Mouse (Mus musculus) CH12.LX (cell line): ENCODE results near the gene Zbtb7a. TPM values are rescaled to one million over a fixed set of nuclear protein-coding genes. Genes with fewer than 3 reads are reported as not detected.

Experiments used
- DNase-seq: peaks from one replicate; pipeline ENCODE4 v3.0.0-alpha.2; 2013; ENCODE audit errors: extremely low read depth
- H3K27ac ChIP-seq: 2 replicates; pipeline ENCODE4 v1.5.1; 2012; ENCODE audit warnings: low read depth, mild to moderate bottlenecking, control low read depth, moderate library complexity; ENCODE audit not compliant: insufficient read depth
- H3K27me3 ChIP-seq: replicated peaks from 2 replicates; pipeline ENCODE3; 2012; ENCODE audit warnings: inconsistent platforms
- H3K36me3 ChIP-seq, 2 experiments: replicated peaks in 1 of 2; 2 replicates each; pipeline versions ENCODE3 to v1.6.1; 2012; ENCODE audit warnings: inconsistent platforms in 1 of 2, low read length in 1 of 2, mild to moderate bottlenecking in 1 of 2, mixed read lengths in 1 of 2, moderate library complexity in 1 of 2; ENCODE audit not compliant: control insufficient read depth in 1 of 2, insufficient read depth in 1 of 2
- H3K4me1 ChIP-seq, 2 experiments: 2 replicates each; pipeline ENCODE4 v1.6.1; 2012; ENCODE audit warnings: inconsistent platforms in 1 of 2, moderate library complexity in 1 of 2; ENCODE audit not compliant: insufficient read depth in 2 of 2, control insufficient read depth in 1 of 2
- H3K4me2 ChIP-seq: 2 replicates; pipeline ENCODE4 v1.6.1; 2012; ENCODE audit warnings: low read depth, mild to moderate bottlenecking, control low read depth; ENCODE audit not compliant: poor library complexity, insufficient read depth, severe bottlenecking
- H3K4me3 ChIP-seq, 3 experiments: fragments of 150-350 bp in 1 of 3; sonication (generic) in 1 of 3; replicated peaks in 1 of 3; 2 replicates each; pipeline versions ENCODE3 to v1.5.1; 2011 to 2012; ENCODE audit warnings: low read depth in 2 of 3, low read length in 2 of 3, mild to moderate bottlenecking in 2 of 3, moderate library complexity in 2 of 3, control low read depth in 1 of 3, improper control_type of control experiment in 1 of 3, inconsistent platforms in 1 of 3, mixed read lengths in 1 of 3; ENCODE audit not compliant: poor library complexity in 1 of 3
- H3K79me2 ChIP-seq: replicated peaks from 2 replicates; pipeline ENCODE4 v1.6.1; 2012; ENCODE audit warnings: mild to moderate bottlenecking, moderate library complexity; ENCODE audit not compliant: control insufficient read depth, poor library complexity, insufficient read depth, severe bottlenecking; ENCODE audit errors: extremely low read depth
- H3K9ac ChIP-seq: 2 replicates; pipeline ENCODE4 v1.6.1; 2012; ENCODE audit warnings: low read depth, mild to moderate bottlenecking, control low read depth, moderate library complexity; ENCODE audit not compliant: insufficient read depth
- H3K9me3 ChIP-seq: replicated peaks from 2 replicates; pipeline ENCODE3; 2012; ENCODE audit warnings: low read length, inconsistent platforms, mixed read lengths
- CTCF ChIP-seq, 2 experiments: IDR thresholded peaks in 1 of 2; conservative IDR thresholded peaks in 1 of 2; 2 replicates each; pipeline ENCODE4 v1.5.1; 2011 to 2012; ENCODE audit warnings: low read depth in 2 of 2, low read length in 2 of 2, improper control_type of control experiment in 1 of 2, inconsistent platforms in 1 of 2, mild to moderate bottlenecking in 1 of 2, moderate library complexity in 1 of 2
- EP300 ChIP-seq: IDR thresholded peaks from 2 replicates; pipeline ENCODE4 v1.6.1; 2011; ENCODE audit warnings: low read length, improper control_type of control experiment
- ETS1 ChIP-seq: conservative IDR thresholded peaks from 2 replicates; pipeline ENCODE4 v1.6.1; 2012; ENCODE audit warnings: low read depth, mild to moderate bottlenecking, inconsistent platforms, low read length, improper control_type of control experiment, moderate library complexity
- HCFC1 ChIP-seq: IDR thresholded peaks from 2 replicates; pipeline ENCODE4 v1.6.1; 2012; ENCODE audit warnings: low read depth, mild to moderate bottlenecking, inconsistent platforms, low read length, improper control_type of control experiment
- JUND ChIP-seq: conservative IDR thresholded peaks from 2 replicates; pipeline ENCODE4 v1.6.1; 2011; ENCODE audit warnings: low read depth, low read length, improper control_type of control experiment
- MAFK ChIP-seq: IDR thresholded peaks from 2 replicates; pipeline ENCODE4 v1.6.1; 2011; ENCODE audit warnings: low read length, improper control_type of control experiment; ENCODE audit not compliant: insufficient replicate concordance
- MAZ ChIP-seq: IDR thresholded peaks from 2 replicates; pipeline ENCODE4 v1.6.1; 2012; ENCODE audit warnings: low read depth, mild to moderate bottlenecking, inconsistent platforms, low read length, improper control_type of control experiment, moderate library complexity
- MEF2A ChIP-seq: IDR thresholded peaks from 2 replicates; pipeline ENCODE4 v1.6.1; 2014; ENCODE audit warnings: low read depth, mild to moderate bottlenecking, inconsistent platforms, low read length, improper control_type of control experiment, borderline replicate concordance
- MXI1 ChIP-seq: IDR thresholded peaks from 2 replicates; pipeline ENCODE4 v1.6.1; 2011; ENCODE audit warnings: mild to moderate bottlenecking, low read depth, low read length, improper control_type of control experiment
- MYC ChIP-seq: IDR thresholded peaks from 2 replicates; pipeline ENCODE4 v1.6.1; 2011; ENCODE audit warnings: low read depth, mild to moderate bottlenecking, improper control_type of control experiment, low read length
- NRF1 ChIP-seq: IDR thresholded peaks from 2 replicates; pipeline ENCODE4 v1.6.1; 2014; ENCODE audit warnings: low read depth, mild to moderate bottlenecking, inconsistent platforms, low read length, improper control_type of control experiment, moderate library complexity
- POLR2A ChIP-seq: IDR thresholded peaks from 2 replicates; pipeline ENCODE4 v1.6.1; 2011; ENCODE audit warnings: low read depth, mild to moderate bottlenecking, improper control_type of control experiment, low read length
- POLR2AphosphoS2 ChIP-seq: IDR thresholded peaks from 2 replicates; pipeline ENCODE4 v1.6.1; 2011; ENCODE audit warnings: low read depth, low read length, improper control_type of control experiment
- USF1 ChIP-seq: IDR thresholded peaks from 2 replicates; pipeline ENCODE4 v1.6.1; 2014; ENCODE audit warnings: low read depth, mild to moderate bottlenecking, inconsistent platforms, low read length, improper control_type of control experiment
- ZMIZ1 ChIP-seq: IDR thresholded peaks from 2 replicates; pipeline ENCODE4 v1.6.1; 2012; ENCODE audit warnings: low read depth, mild to moderate bottlenecking, inconsistent platforms, low read length, improper control_type of control experiment
- ZNF384 ChIP-seq: IDR thresholded peaks from 2 replicates; pipeline ENCODE4 v1.6.1; 2012; ENCODE audit warnings: low read depth, low read length, improper control_type of control experiment, inconsistent platforms
- dilution Hi-C: fragments of 300-500 bp; cut with MboI; formaldehyde crosslinking; loops from 2 replicates; pipeline ENCODE4 v1.14.3; 2020; ENCODE audit warnings: low sequenced_read_pairs; ENCODE audit not compliant: extremely low pct_unique_long_range_greater_than_20kb, extremely low pct_ligation_motif_present
- in situ Hi-C: fragments of 300-500 bp; cut with MboI; formaldehyde crosslinking; loops from 3 replicates; pipeline ENCODE4 v1.14.3; 2019; ENCODE audit warnings: low sequenced_read_pairs, low pct_ligation_motif_present, low pct_unique_long_range_greater_than_20kb, mixed read lengths
- polyA plus RNA-seq: library from polyadenylated mRNA; unstranded; fragments of >175 nt; gene quantifications from 2 replicates; pipeline ENCODE4 v1.2.1, GENCODE M21; 2012; ENCODE audit warnings: low read depth; ENCODE audit not compliant: insufficient read length
- total RNA-seq, 2 experiments: library from RNA; depleted of rRNA; stranded (reverse); fragments of 300-350 nt in 1 of 2; fragments of >200 nt in 1 of 2; gene quantifications; 2 replicates each; pipeline ENCODE4 v1.2.3; 2012 to 2014

Gene Zbtb7a
- total and polyA plus RNA-seq, 3 experiments, result 3.0 to 21.3 (median 18.2) TPM

- no peak for DNase-seq
- peak overlapping the region in 1 of 3 experiments; percentile 4 for H3K4me3 ChIP-seq
- peaks cover 20 to 97% of the 10 kb centered on the region in 2 experiments for H3K4me1 ChIP-seq
- H3K9me3 ChIP-seq, result no peaks in the 10 kb centered on the region
- H3K27me3 ChIP-seq, result no peaks in the 10 kb centered on the region
- peaks cover 61 to 90% of the 10 kb centered on the region in 2 experiments for H3K36me3 ChIP-seq
- no peak overlapping the region for H3K27ac ChIP-seq
- in situ Hi-C loops (no loop called here), dilution Hi-C loops (no loop called here)
- H3K79me2 ChIP-seq, result peaks cover 81% of the 10 kb centered on the region
- H3K9ac ChIP-seq, result no peak overlapping the region
- TF ChIP-seq EP300 (no peak), MAZ (no peak), MXI1 (no peak), MEF2A (no peak), POLR2A (no peak), JUND (no peak), NRF1 (no peak), MYC (no peak), USF1 (no peak), POLR2AphosphoS2 (no peak), ZNF384 (no peak), HCFC1 (no peak), ZMIZ1 (no peak)
- H3K4me2 ChIP-seq, result no peak overlapping the region
Observed at GRCm38 (mm10) chr10:81145778-81146177, 10.8 kb downstream of the Zbtb7a start.

GRCm38 (mm10) chr10:81146296-81146695, 11.3 kb downstream of the Zbtb7a start:
- no peak overlapping the region for H3K4me2 ChIP-seq
- H3K36me3 ChIP-seq, result peaks cover 61 to 90% of the 10 kb centered on the region in 2 experiments
- no peak overlapping the region for H3K9ac ChIP-seq
- peaks cover 76% of the 10 kb centered on the region for H3K79me2 ChIP-seq
- H3K27me3 ChIP-seq, result no peaks in the 10 kb centered on the region
- dilution Hi-C loops, result no loop called here
- no peak for DNase-seq
- H3K4me1 ChIP-seq, result peaks cover 19 to 96% of the 10 kb centered on the region in 2 experiments
- no peak for TF ChIP-seq MAZ
- TF ChIP-seq ETS1, result 0 out of 2 replicates have a peak, but pooled peaks have one; percentile 7
- H3K9me3 ChIP-seq, result no peaks in the 10 kb centered on the region
- H3K27ac ChIP-seq, result no peak overlapping the region
- in situ Hi-C loops, result no loop called here
- H3K4me3 ChIP-seq, result peak overlapping the region in 1 of 3 experiments; percentile 19

DNA sequence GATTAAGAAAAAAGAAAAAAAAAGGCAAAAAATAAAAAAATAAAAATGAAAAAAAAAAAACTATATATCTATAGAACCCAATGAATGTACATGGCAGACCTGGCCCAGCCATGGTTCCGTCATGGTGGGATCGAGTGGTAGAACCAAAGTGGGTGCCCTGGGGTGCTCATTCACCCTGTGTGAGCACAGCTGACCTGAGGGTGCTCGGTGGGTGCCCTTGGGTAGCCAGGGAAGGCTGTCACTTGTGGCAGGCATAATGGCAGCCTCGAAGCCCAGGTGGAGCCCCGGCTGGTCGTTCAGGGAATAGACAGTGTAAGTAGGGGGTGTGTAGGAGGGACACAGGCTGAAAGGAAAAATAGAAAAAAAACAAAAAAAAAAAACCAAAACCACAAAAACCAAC, 16.2 kb downstream of the Zbtb7a start:
- in situ Hi-C loops, result no loop called here
- peaks cover 68 to 83% of the 10 kb centered on the region in 2 experiments for H3K36me3 ChIP-seq

More for the DNA sequence above, 16.2 kb downstream of the Zbtb7a start:
- peaks cover 26% of the 10 kb centered on the region for H3K79me2 ChIP-seq
- no peak overlapping the region for H3K4me2 ChIP-seq
- H3K4me3 ChIP-seq, result no peak overlapping the region
- H3K9ac ChIP-seq, result no peak overlapping the region
- peaks cover 0 to 70% of the 10 kb centered on the region in 2 experiments; a peak in 2 of 4 replicates for H3K4me1 ChIP-seq
- no peaks in the 10 kb centered on the region for H3K27me3 ChIP-seq
- no peak for DNase-seq
- H3K27ac ChIP-seq, result no peak overlapping the region
- dilution Hi-C loops, result no loop called here
- TF ChIP-seq CTCF (conservative IDR thresholded peaks at IDR 0.05 in 1 of 2, IDR thresholded peaks at IDR 0.05 in 1 of 2; ENCODE audit: low read depth in 2 of 2, low read length in 2 of 2) (no peak), MXI1 (no peak), ZNF384 (peak; percentile 82), MYC (no peak), POLR2AphosphoS2 (no peak), MAFK (no peak)
- TF ChIP-seq, all 38 proteins: peak for 1
- no peaks in the 10 kb centered on the region for H3K9me3 ChIP-seq
